ENCODE assay signal across 21 mouse cellular contexts in genomic region chr9:112014796-112015195, GRCm38 (mm10).
DNase-seq lines count a peak whose midpoint lies in the region; ATAC-seq and TF ChIP-seq lines count a peak whose summit lies in the region.
"Had no signal": no experiment of that assay in that cellular context is flagged by ENCODE, and none has a peak within 500 bp of the region (broad histone marks: within the 10 kb centered on the region; RNA-seq: fewer than 3 reads in every experiment).

No protein-coding gene starts in this region.

- H3K9me3 ChIP-seq in forebrain, embryonic 14.5 days (replicated peaks; ENCODE audit: control insufficient read depth, low read length): no peaks in the 10 kb centered on the region
- H3K9me3 ChIP-seq in forebrain, embryonic 12.5 days: no peaks in the 10 kb centered on the region
- no peaks in the 10 kb centered on the region for H3K9me3 ChIP-seq in midbrain, embryonic 14.5 days (ENCODE audit: control insufficient read depth, low read length)
- H3K9me3 ChIP-seq in midbrain, embryonic 10.5 days (replicated peaks): no peaks in the 10 kb centered on the region
- H3K9me3 ChIP-seq: embryonic facial prominence, embryonic 15.5 days; heart, embryonic 10.5 days; hindbrain, embryonic 12.5 days had no signal

- ATAC-seq in forebrain, embryonic 14.5 days: no peak
- no peak for ATAC-seq in forebrain, embryonic 12.5 days (ENCODE audit: low FRiP score)
- no peak for ATAC-seq in midbrain, embryonic 14.5 days (ENCODE audit: low FRiP score, low TSS enrichment)
- ATAC-seq: hindbrain, embryonic 16.5 days had no signal

- no peak overlapping the region for H3K4me2 ChIP-seq in forebrain, embryonic 14.5 days (ENCODE audit: low read length)
- no peak overlapping the region for H3K4me2 ChIP-seq in forebrain, embryonic 12.5 days
- H3K4me2 ChIP-seq in midbrain, embryonic 14.5 days (ENCODE audit: low read length): no peak overlapping the region
- H3K4me2 ChIP-seq: embryonic facial prominence, embryonic 15.5 days; hindbrain, embryonic 12.5 days had no signal

- TF ChIP-seq POLR2A in brain, embryonic 14.5 days (IDR thresholded peaks at IDR 0.05; ENCODE audit: borderline replicate concordance, extremely low read depth, insufficient read depth, insufficient read length, poor library complexity, severe bottlenecking): no peak

- WGBS in forebrain, embryonic 14.5 days: 83% methylated on average over 6 of the region's 6 CpGs
- WGBS in forebrain, embryonic 12.5 days: 80% methylated on average over 6 of the region's 6 CpGs
- 65% methylated on average over 6 of the region's 6 CpGs for WGBS in midbrain, embryonic 14.5 days
- 86% methylated on average over 6 of the region's 6 CpGs for WGBS in midbrain, embryonic 10.5 days

- H3K4me1 ChIP-seq in forebrain, embryonic 14.5 days (ENCODE audit: control insufficient read depth, insufficient read depth, low read length): no peaks in the 10 kb centered on the region
- no peaks in the 10 kb centered on the region for H3K4me1 ChIP-seq in forebrain, embryonic 12.5 days
- no peaks in the 10 kb centered on the region for H3K4me1 ChIP-seq in midbrain, embryonic 14.5 days (ENCODE audit: control insufficient read depth, insufficient read depth, low read length)
- no peaks in the 10 kb centered on the region for H3K4me1 ChIP-seq in midbrain, embryonic 10.5 days
- H3K4me1 ChIP-seq: embryonic facial prominence, embryonic 15.5 days; heart, embryonic 10.5 days; hindbrain, embryonic 12.5 days had no signal

- H3K36me3 ChIP-seq in forebrain, embryonic 14.5 days (ENCODE audit: control insufficient read depth, insufficient read depth, low read length): no peaks in the 10 kb centered on the region
- H3K36me3 ChIP-seq in forebrain, embryonic 12.5 days (replicated peaks): no peaks in the 10 kb centered on the region
- no peaks in the 10 kb centered on the region for H3K36me3 ChIP-seq in midbrain, embryonic 14.5 days (ENCODE audit: control insufficient read depth, insufficient read depth, low read length)
- H3K36me3 ChIP-seq in midbrain, embryonic 10.5 days: no peaks in the 10 kb centered on the region
- H3K36me3 ChIP-seq: embryonic facial prominence, embryonic 15.5 days; heart, embryonic 10.5 days; hindbrain, embryonic 12.5 days had no signal

- TF ChIP-seq CTCF in brain, embryonic 14.5 days (IDR thresholded peaks at IDR 0.05; ENCODE audit: borderline replicate concordance, extremely low read depth, insufficient read depth, insufficient read length): no peak

- H3K27me3 ChIP-seq in forebrain, embryonic 14.5 days (replicated peaks; ENCODE audit: control insufficient read depth, insufficient read depth, low read length): no peaks in the 10 kb centered on the region
- H3K27me3 ChIP-seq in forebrain, embryonic 12.5 days: no peaks in the 10 kb centered on the region
- H3K27me3 ChIP-seq in midbrain, embryonic 14.5 days (ENCODE audit: control insufficient read depth, insufficient read depth, low read length): no peaks in the 10 kb centered on the region
- H3K27me3 ChIP-seq in midbrain, embryonic 10.5 days (ENCODE audit: low read depth, poor library complexity, severe bottlenecking): no peaks in the 10 kb centered on the region
- H3K27me3 ChIP-seq: embryonic facial prominence, embryonic 15.5 days; hindbrain, embryonic 12.5 days had no signal

- DNase-seq in forebrain, embryonic 14.5 days (ENCODE audit: low spot score): peak; percentile 20
- DNase-seq in midbrain, embryonic 14.5 days: peak; percentile 34
- no peak for DNase-seq in midbrain, embryonic 10.5 days (ENCODE audit: low spot score)
- peak; percentile 57 for DNase-seq in brain, embryonic 14.5 days (ENCODE audit: low read depth)
- peak; percentile 22 for DNase-seq in hindlimb bud, embryonic 11.5 days (ENCODE audit: extremely low spot score, low read depth, low spot score)
- no peak for DNase-seq in layer of hippocampus, adult 18-20 months (ENCODE audit: low spot score in 2 of 2)
- DNase-seq: adrenal gland, adult 2 months; adrenal gland, postnatal 25 days; cerebellum, adult 11 months; cerebellum, adult 8-10 months; cerebellum, postnatal 14 days; gastrocnemius, postnatal 36 days; heart, adult 18-20 months; heart, postnatal 10 days; heart, postnatal 4 days had no signal

- H3K27ac ChIP-seq in forebrain, embryonic 14.5 days (ENCODE audit: low read depth, low read length): no peak overlapping the region
- H3K27ac ChIP-seq in forebrain, embryonic 12.5 days: no peak overlapping the region
- no peak overlapping the region for H3K27ac ChIP-seq in midbrain, embryonic 14.5 days (replicated peaks; ENCODE audit: low read depth, low read length)
- no peak overlapping the region for H3K27ac ChIP-seq in midbrain, embryonic 10.5 days (replicated peaks)
- H3K27ac ChIP-seq: embryonic facial prominence, embryonic 15.5 days; heart, embryonic 10.5 days; hindbrain, embryonic 12.5 days had no signal

- no peak overlapping the region for H3K9ac ChIP-seq in forebrain, embryonic 14.5 days (ENCODE audit: low read length)
- H3K9ac ChIP-seq in forebrain, embryonic 12.5 days: no peak overlapping the region
- H3K9ac ChIP-seq in midbrain, embryonic 14.5 days (replicated peaks; ENCODE audit: low read length): no peak overlapping the region
- H3K9ac ChIP-seq: embryonic facial prominence, embryonic 15.5 days; hindbrain, embryonic 12.5 days had no signal

- no peak overlapping the region for H3K4me3 ChIP-seq in forebrain, embryonic 14.5 days (ENCODE audit: low read depth, low read length)
- no peak overlapping the region for H3K4me3 ChIP-seq in forebrain, embryonic 12.5 days (replicated peaks)
- no peak overlapping the region for H3K4me3 ChIP-seq in midbrain, embryonic 14.5 days (replicated peaks; ENCODE audit: low read depth, low read length)
- no peak overlapping the region for H3K4me3 ChIP-seq in midbrain, embryonic 10.5 days
- H3K4me3 ChIP-seq: embryonic facial prominence, embryonic 15.5 days; erythroblast, embryonic 14.5 days; heart, embryonic 10.5 days; hindbrain, embryonic 12.5 days had no signal

Comparison
In these comparisons a context has a peak if more than half of its experiments do, and no peak if none do; other contexts are left out.
1. DNase-seq: peak in forebrain, embryonic 14.5 days (single experiment), midbrain, embryonic 14.5 days (single experiment), brain, embryonic 14.5 days (single experiment) and hindlimb bud, embryonic 11.5 days (single experiment); none in midbrain, embryonic 10.5 days (single experiment) and layer of hippocampus, adult 18-20 months (0 of 2).